Mouse (Mus musculus) cerebellum, adult 2 months (tissue): ENCODE data around the gene Acer3. TPM values are rescaled to one million over a fixed set of nuclear protein-coding genes. Genes with fewer than 3 reads are reported as not detected.
"Not testable (repeated sequence)": the region's sequence is repeated elsewhere in the genome, so short reads cannot be mapped to it uniquely, and the experiment has no call there.

Experiments used
- DNase-seq, 2 experiments: peaks; one replicate each; pipeline ENCODE4 v3.0.0; 2021
- H3K27ac ChIP-seq: fragments of 200-500 bp; 2 replicates; pipeline ENCODE4 v1.5.1; 2012; ENCODE audit warnings: low read length, control low read depth, inconsistent platforms; ENCODE audit not compliant: insufficient read depth
- H3K27me3 ChIP-seq: fragments of 200-500 bp; 2 replicates; pipeline ENCODE4 v1.6.1; 2012; ENCODE audit warnings: inconsistent platforms, mild to moderate bottlenecking, low read length, moderate library complexity; ENCODE audit not compliant: control insufficient read depth, insufficient read depth
- H3K4me1 ChIP-seq: fragments of 200-500 bp; 2 replicates; pipeline ENCODE4 v1.6.1; 2011; ENCODE audit warnings: low read length; ENCODE audit not compliant: control insufficient read depth, insufficient read depth
- H3K4me3 ChIP-seq: fragments of 200-500 bp; replicated peaks from 2 replicates; pipeline ENCODE3; 2011; ENCODE audit warnings: mild to moderate bottlenecking, low read depth, low read length, control low read depth; ENCODE audit not compliant: insufficient read depth
- CTCF ChIP-seq: fragments of 200-500 bp; IDR thresholded peaks from 2 replicates; pipeline ENCODE4 v1.5.1; 2011; ENCODE audit warnings: low read depth, mild to moderate bottlenecking, control low read depth, low read length, moderate library complexity, borderline replicate concordance; ENCODE audit not compliant: insufficient read depth
- POLR2A ChIP-seq: fragments of 200-500 bp; IDR thresholded peaks from 2 replicates; pipeline ENCODE4 v1.6.1; 2011; ENCODE audit warnings: low read length, control low read depth, borderline replicate concordance; ENCODE audit not compliant: insufficient read depth
- WGBS: fragments of 180-500 bp; shearing (Covaris S2); methylation state at CpG from one replicate; pipeline ENCODE4 v1.1.7; 2018; 5-methylcytosine and 5-hydroxymethylcytosine counted together
- polyA plus RNA-seq: library from polyadenylated mRNA; depleted of rRNA; stranded (reverse); fragments of >200 nt; gene quantifications from 2 replicates; pipeline ENCODE4 v1.2.3, GENCODE M21; 2012

The Acer3 gene
- polyA plus RNA-seq, 1 experiment = 11.8 TPM

DNA sequence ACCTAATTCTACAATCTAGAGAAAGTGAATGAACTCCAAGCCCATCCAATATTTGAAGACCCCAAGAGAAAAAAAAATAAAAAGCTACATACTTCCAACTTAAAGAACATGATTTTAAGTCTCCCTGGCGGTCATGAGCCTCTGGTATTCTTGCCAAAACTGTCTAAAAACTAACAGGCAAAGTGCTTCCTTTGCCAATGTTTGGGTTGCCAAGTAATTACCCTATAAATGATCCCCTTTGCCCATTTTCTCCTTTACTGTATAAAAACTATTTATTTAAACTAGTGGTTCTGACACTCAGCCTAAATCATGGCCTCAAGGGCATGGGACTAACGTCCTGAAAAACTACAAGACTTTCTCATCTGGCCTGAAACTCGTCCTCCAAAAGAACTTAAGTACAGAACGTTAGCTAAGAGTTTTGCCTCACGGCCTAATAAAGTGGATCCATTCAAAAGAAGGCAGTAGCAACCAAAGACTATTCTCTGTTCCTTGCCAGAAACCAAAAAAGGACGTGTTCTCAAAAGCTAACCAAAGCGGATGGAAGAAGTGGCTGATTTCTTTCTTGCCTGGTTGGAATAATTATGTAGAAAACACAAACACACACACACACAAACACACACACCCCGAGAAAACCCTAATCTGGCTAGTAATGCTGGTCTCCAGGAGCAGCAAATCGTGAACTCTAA is 12.9 kb downstream of the Acer3 start:
- peak overlapping the region; percentile 67 for H3K4me3 ChIP-seq
- no peaks in the 10 kb centered on the region for H3K4me1 ChIP-seq
- DNase-seq = no peak
- no peaks in the 10 kb centered on the region for H3K27me3 ChIP-seq
- H3K27ac ChIP-seq = no peak overlapping the region
- TF ChIP-seq POLR2A (no peak), CTCF (no peak)
- WGBS = 36% methylated on average over 9 of the region's 9 CpGs

DNA sequence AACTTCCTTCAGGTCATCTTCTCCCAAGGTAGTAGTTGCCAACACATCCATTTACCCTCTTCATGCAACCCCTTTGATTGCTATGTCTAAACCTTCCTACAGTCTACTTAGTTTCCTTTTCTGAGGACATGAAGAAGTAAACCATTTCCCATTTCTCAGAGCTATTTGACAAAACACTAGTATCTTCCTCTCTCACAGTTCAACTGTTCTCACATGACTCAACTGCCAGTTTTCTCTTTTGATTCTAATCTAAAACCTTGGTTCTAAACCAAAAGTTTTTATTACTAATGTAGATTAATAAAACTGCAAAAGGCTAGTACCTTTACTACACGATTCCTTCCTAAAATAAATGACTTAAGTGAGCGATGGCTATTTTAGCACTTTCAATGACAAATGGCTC is 13.6 kb downstream of the Acer3 start:
- WGBS = 70% methylated on average over 2 of the region's 2 CpGs

DNA sequence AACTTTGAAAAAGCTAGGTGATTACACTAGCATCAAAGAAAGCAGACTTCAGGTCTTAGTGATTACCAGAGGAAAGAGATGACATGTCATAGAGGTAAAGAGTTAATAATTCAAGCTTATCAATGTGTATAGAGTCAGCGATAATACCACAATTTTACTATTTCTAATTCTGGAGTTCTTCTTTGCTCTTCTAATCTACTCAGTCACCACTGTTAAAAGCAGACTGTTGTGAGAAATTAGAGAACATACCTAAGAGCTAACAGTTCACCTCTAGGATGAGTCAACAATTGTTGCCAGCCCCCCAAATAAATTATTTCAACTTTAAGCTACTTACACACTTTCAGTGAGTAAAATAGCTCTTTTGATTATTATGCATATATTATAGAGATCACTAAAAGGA is 28.1 kb downstream of the Acer3 start:
- WGBS = 95% methylated on average over 1 of the region's 1 CpGs
- no peaks in the 10 kb centered on the region for H3K4me1 ChIP-seq
- H3K4me3 ChIP-seq = no peak overlapping the region
- DNase-seq = no peak
- H3K27me3 ChIP-seq = no peaks in the 10 kb centered on the region
- no peak overlapping the region for H3K27ac ChIP-seq
- TF ChIP-seq CTCF (no peak), POLR2A (no peak)

More for the DNA sequence above, 13.6 kb downstream of the Acer3 start:
- H3K4me3 ChIP-seq = no peak overlapping the region
- H3K27me3 ChIP-seq = no peaks in the 10 kb centered on the region
- H3K27ac ChIP-seq = no peak overlapping the region
- TF ChIP-seq POLR2A (no peak), CTCF (no peak)
- no peaks in the 10 kb centered on the region for H3K4me1 ChIP-seq
- no peak for DNase-seq

DNA sequence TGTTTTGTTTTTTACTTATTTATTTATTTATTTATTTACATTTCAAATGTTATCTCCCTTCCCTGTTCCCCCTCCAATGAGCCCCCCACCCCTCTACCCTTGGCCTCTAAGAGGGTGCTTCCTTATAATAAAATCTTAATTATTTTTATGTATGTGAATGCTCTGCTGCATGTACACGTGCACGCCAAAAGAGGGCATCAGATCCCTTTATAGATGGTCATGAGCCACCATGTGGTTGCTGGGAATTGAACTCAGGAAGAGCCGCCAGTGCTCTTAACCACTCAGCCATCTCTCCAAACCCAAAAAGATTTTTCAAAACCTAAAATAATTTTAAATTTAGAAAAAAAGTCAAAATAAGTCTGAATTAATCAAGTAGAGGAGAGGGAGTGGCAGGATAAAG is 31.4 kb downstream of the Acer3 start:
- DNase-seq = peak in 1 of 2 experiments; percentile 8
- no peaks in the 10 kb centered on the region for H3K27me3 ChIP-seq
- no peak for TF ChIP-seq POLR2A
- TF ChIP-seq CTCF = no peak
- no peaks in the 10 kb centered on the region for H3K4me1 ChIP-seq
- H3K27ac ChIP-seq = no peak overlapping the region
- no peak overlapping the region for H3K4me3 ChIP-seq
- 50% methylated on average over 3 of the region's 3 CpGs for WGBS

DNA sequence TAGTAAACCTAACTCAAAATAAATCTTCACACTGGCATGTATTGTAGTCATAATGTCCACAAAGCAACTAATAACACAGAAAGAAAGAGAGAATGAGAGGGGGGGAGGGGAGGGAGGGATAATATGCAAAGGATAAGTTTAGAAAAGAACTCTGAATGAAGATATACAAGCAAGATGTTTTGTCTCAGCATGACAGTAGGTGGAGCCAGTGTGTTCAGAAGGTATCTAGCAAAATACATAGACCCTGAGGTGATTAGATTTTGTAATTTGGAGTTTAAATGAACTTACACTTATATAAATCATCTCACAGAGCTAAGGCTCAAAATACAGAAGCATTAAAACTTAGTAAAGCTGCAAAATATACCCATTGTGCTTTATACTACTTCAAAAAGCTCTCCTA is 44.7 kb downstream of the Acer3 start:
- Histone ChIP-seq H3K27ac (no peak overlapping the region), H3K4me1 (no peaks in the 10 kb centered on the region), H3K27me3 (no peaks in the 10 kb centered on the region), H3K4me3 (no peak overlapping the region)
- DNase-seq = no peak
- TF ChIP-seq CTCF (no peak), POLR2A (no peak)

DNA sequence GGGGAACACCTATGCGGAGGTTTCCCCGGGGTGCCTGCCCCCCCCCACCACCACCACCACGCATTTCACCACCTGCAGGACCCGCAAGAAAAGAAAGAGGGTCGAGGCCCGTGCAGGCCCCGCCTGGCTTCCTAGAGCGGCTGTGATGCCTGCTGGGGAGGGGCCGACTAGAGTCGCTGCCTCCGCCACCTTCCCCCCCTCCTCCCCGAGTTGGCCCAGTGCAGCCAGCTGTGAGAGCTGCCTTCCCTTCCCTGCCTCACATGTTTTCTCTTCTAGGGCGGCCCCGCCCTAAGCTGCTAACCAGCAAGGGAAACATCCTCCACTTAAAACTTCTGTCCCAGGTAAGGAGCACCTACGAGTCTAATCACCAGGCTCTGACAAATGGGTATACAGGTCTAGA is 52.8 kb downstream of the Acer3 start:
- H3K27ac ChIP-seq, H3K27me3 ChIP-seq, DNase-seq, H3K4me3 ChIP-seq, H3K4me1 ChIP-seq: not testable (repeated sequence)
- 37% methylated on average over 15 of the region's 15 CpGs for WGBS

DNA sequence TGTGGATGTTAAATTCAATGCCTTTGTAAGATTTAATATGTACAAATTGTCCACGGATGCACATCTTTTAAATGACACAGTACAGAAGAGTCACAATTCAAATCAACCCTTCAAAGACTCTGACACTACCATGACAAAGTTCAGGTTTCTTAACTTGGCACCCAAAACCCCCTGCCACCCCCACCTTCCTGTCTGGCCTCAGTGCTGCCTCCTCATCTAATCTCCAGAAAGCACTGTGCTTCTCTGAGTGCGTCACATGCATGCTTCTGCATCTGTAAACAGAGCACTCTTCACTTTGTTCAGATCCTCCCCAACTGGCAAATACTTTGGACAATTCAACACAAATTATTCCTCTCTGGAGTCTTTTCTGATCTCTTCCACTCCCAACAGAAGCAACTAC is 68.5 kb downstream of the Acer3 start:
- WGBS = 92% methylated on average over 2 of the region's 2 CpGs
- no peaks in the 10 kb centered on the region for H3K4me1 ChIP-seq
- no peak overlapping the region for H3K4me3 ChIP-seq
- no peak for DNase-seq
- H3K27ac ChIP-seq = no peak overlapping the region
- H3K27me3 ChIP-seq = no peaks in the 10 kb centered on the region
- TF ChIP-seq POLR2A (no peak), CTCF (no peak)

DNA sequence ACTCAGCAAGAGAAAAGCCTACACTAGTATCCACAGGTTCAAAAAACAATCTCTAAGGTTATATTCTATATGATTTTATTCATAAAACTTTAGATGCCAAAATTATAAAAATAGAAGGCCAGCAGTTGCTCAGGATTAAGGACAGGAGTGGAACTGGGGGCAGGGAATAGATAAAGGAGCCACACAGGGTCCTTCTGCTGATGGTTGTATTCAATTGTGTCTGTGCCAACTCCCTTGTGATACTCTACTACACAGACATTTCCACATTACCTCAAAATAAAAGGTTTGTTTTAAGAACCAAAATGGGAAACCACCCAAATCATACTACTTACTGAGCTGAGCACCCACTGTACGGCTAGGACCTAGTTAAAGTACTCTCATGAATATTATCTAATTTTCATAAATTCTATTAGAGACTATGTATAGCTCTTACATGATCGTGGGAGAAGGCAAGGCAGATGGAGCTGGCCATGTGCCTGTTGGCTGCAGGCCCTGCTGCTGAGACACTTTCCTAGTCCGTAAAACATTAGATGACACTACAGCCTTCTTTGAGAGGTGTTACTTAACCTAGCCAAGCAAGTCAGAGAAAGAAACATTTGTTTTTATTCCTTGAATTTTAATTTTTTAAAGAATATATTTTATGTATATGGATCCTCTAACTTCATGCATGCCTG is 84.2 kb downstream of the Acer3 start:
- DNase-seq = peak; percentile 89 to 93
- Histone ChIP-seq H3K27ac (no peak overlapping the region), H3K27me3 (no peaks in the 10 kb centered on the region), H3K4me1 (no peaks in the 10 kb centered on the region), H3K4me3 (no peak overlapping the region)
- WGBS = 8% methylated on average over 3 of the region's 3 CpGs
- TF ChIP-seq POLR2A (no peak), CTCF (no peak)
